Mouse (Mus musculus) heart, adult 2 months (tissue): Measurements from ENCODE around the gene Olfr1447. TPM values are rescaled to one million over a fixed set of nuclear protein-coding genes. Genes with fewer than 3 reads are reported as not detected.

ENCODE experiments used
- DNase-seq, 2 experiments: peaks; one replicate each; pipeline ENCODE4 v3.0.0; 2021
- H3K27ac ChIP-seq: fragments of 200-600 bp; 2 replicates; pipeline ENCODE4 v1.8.1; 2022
- H3K27me3 ChIP-seq: fragments of 200-500 bp; 2 replicates; pipeline ENCODE4 v1.6.1; 2012; ENCODE audit warnings: mild to moderate bottlenecking, low read length, inconsistent platforms, mixed read lengths; ENCODE audit not compliant: control insufficient read depth, insufficient read depth
- H3K36me3 ChIP-seq: fragments of 200-500 bp; 2 replicates; pipeline ENCODE4 v1.6.1; 2012; ENCODE audit warnings: low read length, inconsistent platforms; ENCODE audit not compliant: control insufficient read depth, insufficient read depth
- H3K4me1 ChIP-seq: fragments of 200-500 bp; 2 replicates; pipeline ENCODE4 v1.6.1; 2011; ENCODE audit warnings: low read length; ENCODE audit not compliant: control insufficient read depth, insufficient read depth
- H3K4me3 ChIP-seq: fragments of 200-600 bp; 2 replicates; pipeline ENCODE4 v1.8.1; 2022
- H3K79me2 ChIP-seq: fragments of 200-500 bp; replicated peaks from 2 replicates; pipeline ENCODE4 v1.6.1; 2012; ENCODE audit warnings: mild to moderate bottlenecking, inconsistent platforms, low read length, moderate library complexity, mixed read lengths; ENCODE audit not compliant: control insufficient read depth, insufficient read depth
- H3K9ac ChIP-seq: fragments of 200-500 bp; 2 replicates; pipeline ENCODE4 v1.6.1; 2012; ENCODE audit warnings: low read depth, mild to moderate bottlenecking, control low read depth, inconsistent platforms, low read length, mixed read lengths
- CTCF ChIP-seq: fragments of 200-600 bp; IDR thresholded peaks from 2 replicates; pipeline ENCODE4 v1.8.1; 2022; ENCODE audit warnings: antibody characterized with exemption, mild to moderate bottlenecking, moderate library complexity
- EP300 ChIP-seq: fragments of 200-500 bp; IDR thresholded peaks from 2 replicates; pipeline ENCODE4 v1.6.1; 2011; ENCODE audit warnings: low read depth, low read length, control low read depth; ENCODE audit not compliant: insufficient read depth
- POLR2A ChIP-seq: fragments of 200-500 bp; IDR thresholded peaks from 2 replicates; pipeline ENCODE4 v1.6.1; 2011; ENCODE audit warnings: mild to moderate bottlenecking, low read depth, low read length, control low read depth; ENCODE audit not compliant: insufficient read depth
- WGBS: fragments of 180-500 bp; shearing (Covaris S2); methylation state at CpG from one replicate; pipeline ENCODE4 v1.1.7; 2018; 5-methylcytosine and 5-hydroxymethylcytosine counted together
- intact Hi-C: fragments of 180-260 bp; cut with DNase I; formaldehyde crosslinking; loops from one replicate; pipeline ENCODE4 v1.15.1; 2025
- polyA plus RNA-seq: library from polyadenylated mRNA; depleted of rRNA; stranded (reverse); fragments of >200 nt; gene quantifications from 2 replicates; pipeline ENCODE4 v1.2.3, GENCODE M21; 2012; rRNA removed
- total RNA-seq, 2 experiments: library from RNA; stranded (reverse); gene quantifications; 2 replicates each; pipeline ENCODE4 v1.2.3; 2021

Gene Olfr1447
- total and polyA plus RNA-seq, 3 experiments = not detected

DNA sequence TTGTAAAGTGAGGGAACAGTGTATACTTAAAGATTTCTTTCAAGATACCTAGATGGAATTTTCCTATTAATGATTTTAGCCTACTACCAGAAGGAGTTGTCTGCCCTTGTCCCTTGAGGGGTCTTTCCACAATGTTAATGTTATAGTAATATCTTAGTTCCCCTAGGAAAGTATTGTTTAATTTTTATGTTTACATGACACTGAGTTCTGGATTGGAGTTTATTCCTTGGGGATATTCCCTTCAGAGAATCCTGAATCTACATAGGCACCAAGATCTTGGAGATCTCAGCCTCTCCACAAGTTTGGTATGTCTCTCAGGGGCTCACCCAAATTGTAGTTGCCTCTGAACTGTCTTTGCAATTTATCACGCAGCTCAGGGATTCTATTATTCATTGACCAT is 46.6 kb downstream of the Olfr1447 start, which contains the start of gene Olfr1444:
TSS of gene Olfr1444 (plus strand) at position 301 of the 400 bp plus-strand sequence.
- H3K9ac ChIP-seq = no peak within 1 kb of the TSS
- whole genome bisulfite sequencing = 55% methylated on average over 1 of the region's 1 CpGs
- DNase-seq = no peak
- no peak within 1 kb of the TSS for H3K27ac ChIP-seq
- no peaks in the 10 kb centered on the region for H3K27me3 ChIP-seq
- intact Hi-C loops = no loop called here
- no peaks in the 10 kb centered on the region for H3K36me3 ChIP-seq
- H3K79me2 ChIP-seq = no peaks in the 10 kb centered on the region
- TF ChIP-seq CTCF (no peak), EP300 (no peak), POLR2A (no peak)
- no peaks in the 10 kb centered on the region for H3K4me1 ChIP-seq
- H3K4me3 ChIP-seq = no peak within 1 kb of the TSS

Other genes with a start within 250 kb of the Olfr1447 start
- gene Olfr1442, start 233.3 kb downstream of the Olfr1447 start, total RNA-seq = not detected
- gene Olfr1442, start 233.3 kb downstream of the Olfr1447 start, polyA plus RNA-seq = not detected in 2 replicates
- gene Olfr1443, start 225.6 kb downstream of the Olfr1447 start, total RNA-seq = not detected
- gene Olfr1443, start 225.6 kb downstream of the Olfr1447 start, polyA plus RNA-seq = not detected in 2 replicates
- not detected for gene Keg1, start 208.0 kb downstream of the Olfr1447 start, total RNA-seq
- 0.10 TPM in 1 of 2 replicates, not detected in the other for gene Keg1, start 208.0 kb downstream of the Olfr1447 start, polyA plus RNA-seq
- gene Cntf, start 138.1 kb downstream of the Olfr1447 start, total RNA-seq = 1 to 10 TPM in 1 of 2 experiments, under 1 TPM in 1; 0.84 to 1.5 TPM
- gene Cntf, start 138.1 kb downstream of the Olfr1447 start, polyA plus RNA-seq = 3.1 and 5.8 TPM in 2 replicates
- gene Zfp91, start 107.6 kb downstream of the Olfr1447 start, total RNA-seq = 10 to 100 TPM; 71.9 to 84.5 TPM
- 17.4 and 36.6 TPM in 2 replicates for gene Zfp91, start 107.6 kb downstream of the Olfr1447 start, polyA plus RNA-seq
- gene Lpxn, start 107.5 kb downstream of the Olfr1447 start, total RNA-seq = under 1 TPM; 0.91 to 0.97 TPM
- 1.1 and 1.3 TPM in 2 replicates for gene Lpxn, start 107.5 kb downstream of the Olfr1447 start, polyA plus RNA-seq
- not detected for gene Gm5244, start 57.1 kb downstream of the Olfr1447 start, total RNA-seq
- gene Gm5244, start 57.1 kb downstream of the Olfr1447 start, polyA plus RNA-seq = 0.35 TPM in 1 of 2 replicates, not detected in the other
- not detected for gene Olfr1444, start 46.5 kb downstream of the Olfr1447 start, total RNA-seq
- gene Olfr1444, start 46.5 kb downstream of the Olfr1447 start, polyA plus RNA-seq = not detected in 2 replicates
- not detected for gene Olfr1445, start 19.9 kb downstream of the Olfr1447 start, total RNA-seq
- not detected in 2 replicates for gene Olfr1445, start 19.9 kb downstream of the Olfr1447 start, polyA plus RNA-seq
- gene Olfr1446, start 10.2 kb downstream of the Olfr1447 start, total RNA-seq = not detected
- gene Olfr1446, start 10.2 kb downstream of the Olfr1447 start, polyA plus RNA-seq = not detected in 2 replicates
- not detected for gene Olfr1448, start 20.7 kb upstream of the Olfr1447 start, total RNA-seq
- gene Olfr1448, start 20.7 kb upstream of the Olfr1447 start, polyA plus RNA-seq = not detected in 2 replicates
- gene Olfr1449, start 27.1 kb upstream of the Olfr1447 start, total RNA-seq = not detected
- gene Olfr1449, start 27.1 kb upstream of the Olfr1447 start, polyA plus RNA-seq = not detected in 2 replicates
- gene Olfr1450, start 46.5 kb upstream of the Olfr1447 start, total RNA-seq = not detected
- not detected in 2 replicates for gene Olfr1450, start 46.5 kb upstream of the Olfr1447 start, polyA plus RNA-seq
- not detected for gene Olfr1451, start 91.3 kb upstream of the Olfr1447 start, total RNA-seq
- not detected in 2 replicates for gene Olfr1451, start 91.3 kb upstream of the Olfr1447 start, polyA plus RNA-seq
- gene Olfr1453, start 124.6 kb upstream of the Olfr1447 start, total RNA-seq = not detected
- not detected in 2 replicates for gene Olfr1453, start 124.6 kb upstream of the Olfr1447 start, polyA plus RNA-seq
- gene Olfr1454, start 156.9 kb upstream of the Olfr1447 start, total RNA-seq = not detected
- gene Olfr1454, start 156.9 kb upstream of the Olfr1447 start, polyA plus RNA-seq = not detected in 2 replicates
- gene Olfr1457, start 194.1 kb upstream of the Olfr1447 start, total RNA-seq = not detected
- gene Olfr1457, start 194.1 kb upstream of the Olfr1447 start, polyA plus RNA-seq = not detected in 2 replicates
- gene Olfr1458, start 203.0 kb upstream of the Olfr1447 start, total RNA-seq = not detected
- not detected in 2 replicates for gene Olfr1458, start 203.0 kb upstream of the Olfr1447 start, polyA plus RNA-seq
- not detected for gene Olfr1459, start 245.8 kb upstream of the Olfr1447 start, total RNA-seq
- not detected in 2 replicates for gene Olfr1459, start 245.8 kb upstream of the Olfr1447 start, polyA plus RNA-seq